8 mouse cellular contexts compared by ENCODE assay signal in the genomic region with DNA sequence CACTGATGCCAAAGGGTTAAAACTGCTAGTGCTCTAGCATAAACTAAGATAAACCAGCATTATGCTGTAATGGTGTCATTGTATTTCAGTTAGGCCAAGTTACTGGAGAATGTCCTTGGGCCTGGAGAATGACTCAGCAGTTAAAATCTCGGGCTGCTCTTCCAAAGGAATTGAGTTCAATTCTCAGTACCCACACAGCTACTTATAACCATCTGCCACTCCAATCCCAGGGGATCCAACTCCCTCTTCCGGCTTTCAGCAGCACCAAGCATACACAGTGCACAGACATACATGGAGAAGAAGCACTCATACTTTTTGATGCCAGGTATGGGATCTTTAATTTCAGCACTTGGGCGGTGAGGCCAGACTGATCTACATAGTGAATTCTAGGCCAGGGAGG. TPM values are rescaled to one million over a fixed set of nuclear protein-coding genes. Genes with fewer than 3 reads are reported as not detected.
DNase-seq lines count a peak whose midpoint lies in the region; ATAC-seq and TF ChIP-seq lines count a peak whose summit lies in the region.

No protein-coding gene starts in this region.

- H3K4me1 ChIP-seq in heart, embryonic 16.5 days (ENCODE audit: control insufficient read depth, insufficient read depth, low read length) = peaks cover 18% of the 10 kb centered on the region

- peak overlapping the region; percentile 84 for H3K27ac ChIP-seq in gastrocnemius, adult 2 months
- H3K27ac ChIP-seq in heart, embryonic 16.5 days (ENCODE audit: low read length) = peak overlapping the region; percentile 55

- no peaks in the 10 kb centered on the region for H3K9me3 ChIP-seq in heart, embryonic 16.5 days (replicated peaks; ENCODE audit: control insufficient read depth, low read length)

- no peak overlapping the region for H3K4me2 ChIP-seq in heart, embryonic 16.5 days (ENCODE audit: low read depth, low read length)

- H3K27me3 ChIP-seq in heart, embryonic 16.5 days (ENCODE audit: control insufficient read depth, insufficient read depth, low read length) = no peaks in the 10 kb centered on the region

- peak overlapping the region; percentile 20; the same call in 1 of the 2 replicates for H3K4me3 ChIP-seq in gastrocnemius, adult 2 months
- no peak overlapping the region for H3K4me3 ChIP-seq in heart, embryonic 16.5 days (ENCODE audit: low read length)

- no peak overlapping the region for H3K9ac ChIP-seq in heart, embryonic 16.5 days (ENCODE audit: low read length)

- TF ChIP-seq CTCF in gastrocnemius, adult 2 months (IDR thresholded peaks at IDR 0.05) = no peak

- ATAC-seq in heart, embryonic 16.5 days (replicated peaks; ENCODE audit: extremely low read depth, insufficient read depth, low FRiP score) = no peak

- H3K36me3 ChIP-seq in heart, embryonic 16.5 days (ENCODE audit: control insufficient read depth, insufficient read depth) = no peaks in the 10 kb centered on the region

- DNase-seq in gastrocnemius, adult 2 months = no peak
- no peak for DNase-seq in gastrocnemius, postnatal 4 days (ENCODE audit: low spot score in 2 of 2)
- peak; percentile 69 for DNase-seq in 416B (ENCODE audit: low read depth)
- peak; percentile 43 for DNase-seq in adrenal gland, postnatal 14 days
- no peak for DNase-seq in urinary bladder, postnatal 36 days (ENCODE audit: low spot score in 2 of 2)
- DNase-seq in ovary, adult 18-20 months (ENCODE audit: low spot score) = no peak
- DNase-seq in right cerebral cortex, postnatal 36 days (ENCODE audit: low spot score in 2 of 2) = no peak

- intact Hi-C loops in gastrocnemius, adult 2 months (cut with DNase I) = no loop called here

- WGBS in heart, embryonic 16.5 days = 43% methylated on average over 3 of the region's 3 CpGs

RNA-seq across cellular contexts. Expression of a gene that starts 8.1 kb away (rescaled TPM):
- 100 to 1,000 TPM; 119 TPM for total RNA-seq in gastrocnemius, adult 2 months (2021)
- total RNA-seq in gastrocnemius, postnatal 4 days (2021) = 10 to 100 TPM; 57.2 to 60.5 TPM
- total RNA-seq in adrenal gland, postnatal 14 days (2021) = 66.8 and 69.3 TPM in 2 replicates
- polyA plus RNA-seq in heart, embryonic 16.5 days (2015; fragmentation: Nextera tagmentation; extraction: Ambion mirVana) = 23.3 and 23.7 TPM in 2 replicates

Comparison
In these comparisons a context has a peak if more than half of its experiments do, and no peak if none do; other contexts are left out.
1. DNase-seq: peak in 416B (single experiment) and adrenal gland, postnatal 14 days (single experiment); none in gastrocnemius, adult 2 months (single experiment), gastrocnemius, postnatal 4 days (0 of 2), urinary bladder, postnatal 36 days (0 of 2), ovary, adult 18-20 months (single experiment) and right cerebral cortex, postnatal 36 days (0 of 2).